Mouse (Mus musculus) lung, postnatal 4 days (tissue): ENCODE data around the gene Irx5.
A peak's percentile ranks its signal among the peaks of the same experiment; 100 is the strongest.

Source experiments
- DNase-seq, 2 experiments: peaks; one replicate each; pipeline ENCODE4 v3.0.0; 2021

Gene Irx5

DNA sequence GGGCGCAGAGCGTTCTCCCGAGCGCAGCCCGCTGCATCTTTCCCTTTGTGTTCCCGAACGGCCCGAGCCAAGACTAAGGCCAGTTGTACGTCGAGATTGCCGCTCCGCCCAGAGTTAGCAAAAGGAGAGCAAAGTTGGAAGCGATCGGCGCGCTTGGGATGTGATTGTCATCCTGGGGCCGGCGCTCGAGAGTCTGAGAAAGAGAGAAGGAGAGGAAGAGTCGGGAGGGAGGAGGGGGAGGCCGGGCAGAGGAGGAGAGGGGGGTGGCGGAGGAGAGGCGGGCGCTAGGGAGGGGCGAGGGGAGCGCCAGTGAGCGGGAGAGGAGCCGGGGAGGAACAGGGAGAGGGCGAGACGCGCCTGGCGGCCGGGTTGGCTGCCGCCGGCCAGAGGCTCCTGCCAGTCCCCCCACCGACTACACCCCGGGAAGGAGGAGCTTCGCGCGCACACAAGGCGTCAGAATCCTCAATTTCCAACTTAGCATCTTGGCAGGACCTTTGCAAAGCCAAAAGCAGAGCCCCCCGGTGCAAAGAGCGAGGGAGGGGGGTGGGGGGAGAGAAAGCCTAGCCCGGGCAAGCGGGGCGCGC is at the start of gene Irx5:
TSS of gene Irx5 (plus strand) at position 228 of the 584 bp plus-strand sequence.
- peak; percentile 83 to 94 for DNase-seq

- peak; percentile 31 to 42 for DNase-seq
Measured at GRCm38 (mm10) chr8:92312178-92312577, 45.2 kb upstream of the Irx5 start.

GRCm38 (mm10) chr8:92313707-92314106 is 43.7 kb upstream of the Irx5 start:
- no peak for DNase-seq

GRCm38 (mm10) chr8:92323751-92324150 is 33.7 kb upstream of the Irx5 start:
- DNase-seq: no peak

- DNase-seq: no peak
Measured at GRCm38 (mm10) chr8:92327176-92327575, 30.2 kb upstream of the Irx5 start.

GRCm38 (mm10) chr8:92329273-92329672 is 28.2 kb upstream of the Irx5 start:
- DNase-seq: no peak

DNA sequence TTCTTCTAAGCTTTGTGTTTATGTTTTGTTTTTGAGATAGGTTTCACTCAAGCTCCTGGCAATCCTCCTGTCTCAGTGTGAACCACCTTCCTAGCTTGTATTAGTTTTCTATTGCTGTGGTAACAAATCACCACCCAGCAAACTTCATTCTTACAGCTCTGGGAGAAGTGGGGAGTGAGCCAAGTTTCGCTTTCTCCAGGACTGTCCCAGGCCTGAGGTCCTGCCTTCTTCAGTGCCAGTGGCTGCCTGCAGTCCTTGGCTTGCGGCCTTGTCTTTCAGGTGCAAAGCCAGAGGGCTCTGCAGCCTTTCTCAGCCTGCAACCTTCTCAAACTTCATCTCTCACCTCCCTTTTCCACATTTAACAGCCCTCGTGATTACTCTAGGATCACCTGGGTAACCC is 25.6 kb upstream of the Irx5 start:
- peak; percentile 36 to 40 for DNase-seq

DNA sequence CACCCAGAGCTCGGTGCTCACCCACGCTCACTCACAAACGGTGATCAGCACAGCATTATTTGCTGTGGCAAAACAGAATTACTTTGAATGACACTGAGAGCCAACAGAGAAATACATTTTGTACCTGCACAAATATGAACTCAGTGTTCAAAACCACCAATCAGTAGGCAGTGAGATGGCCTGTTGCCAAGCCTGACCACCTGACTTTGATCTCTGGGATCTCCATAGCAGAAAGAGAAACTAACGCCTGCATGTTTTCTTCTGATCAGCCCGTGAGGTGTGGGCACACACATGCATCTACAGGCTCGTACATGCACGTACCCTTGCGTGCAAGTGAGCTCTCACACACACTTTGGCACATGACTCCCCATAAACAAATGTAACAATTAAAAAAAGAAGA is 24.0 kb upstream of the Irx5 start:
- no peak for DNase-seq

- peak in 1 of 2 experiments; percentile 43 for DNase-seq
Measured at GRCm38 (mm10) chr8:92335079-92335478, 22.3 kb upstream of the Irx5 start.

- DNase-seq: no peak
Measured at GRCm38 (mm10) chr8:92336041-92336440, 21.4 kb upstream of the Irx5 start.

DNA sequence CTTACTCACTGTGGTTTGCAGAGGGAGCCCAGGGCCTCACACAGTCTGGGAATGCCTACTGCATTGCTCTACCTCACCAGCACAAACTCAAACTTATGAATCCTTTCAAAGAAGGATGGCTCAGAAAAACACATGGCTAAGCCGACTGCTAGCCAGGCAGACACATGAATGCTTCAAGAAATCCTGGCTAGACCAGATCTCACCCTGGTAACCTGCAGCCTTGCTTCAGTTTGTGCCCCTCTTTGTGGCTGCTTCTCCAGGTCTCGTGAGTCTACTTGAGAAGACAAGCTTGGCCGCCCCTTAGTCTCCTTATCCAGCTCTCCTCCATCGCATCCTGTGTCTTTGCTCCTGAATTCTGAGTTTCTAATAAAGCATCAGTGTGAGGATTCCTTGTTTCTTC is 13.9 kb upstream of the Irx5 start:
- no peak for DNase-seq

GRCm38 (mm10) chr8:92349898-92350486 is 7.4 kb upstream of the Irx5 start:
- DNase-seq: no peak

DNA sequence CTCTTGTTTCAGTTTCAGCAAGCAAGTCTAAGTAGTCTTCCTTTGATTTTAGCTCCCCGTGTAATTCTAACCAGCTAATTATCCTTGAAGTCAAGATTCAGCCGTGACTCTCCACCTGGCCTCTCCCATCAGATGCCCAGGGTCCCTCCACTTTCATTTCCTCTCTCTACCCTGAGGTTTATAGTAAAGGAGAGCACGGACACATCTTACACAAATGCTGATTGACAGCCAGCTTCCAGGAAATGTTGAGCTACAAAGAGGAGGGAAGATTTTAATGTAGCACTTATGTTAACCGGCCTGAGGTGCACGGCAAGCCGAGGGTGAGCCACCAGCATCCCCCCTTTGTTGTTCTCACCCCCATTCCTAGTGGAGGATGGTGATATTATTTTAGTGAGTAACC is 4.0 kb upstream of the Irx5 start:
- no peak for DNase-seq

- peak in 1 of 2 experiments; percentile 26 for DNase-seq
Measured at GRCm38 (mm10) chr8:92354536-92355482, 2.6 kb upstream of the Irx5 start.

- peak; percentile 97 to 98 for DNase-seq
Measured at GRCm38 (mm10) chr8:92355701-92356612, 1.5 kb upstream of the Irx5 start.

GRCm38 (mm10) chr8:92356613-92357375 is 631 bp upstream of the Irx5 start:
- DNase-seq: peak in 1 of 2 experiments; percentile 38

GRCm38 (mm10) chr8:92358141-92358999 is 945 bp downstream of the Irx5 start:
- DNase-seq: peak in 1 of 2 experiments; percentile 31

DNA sequence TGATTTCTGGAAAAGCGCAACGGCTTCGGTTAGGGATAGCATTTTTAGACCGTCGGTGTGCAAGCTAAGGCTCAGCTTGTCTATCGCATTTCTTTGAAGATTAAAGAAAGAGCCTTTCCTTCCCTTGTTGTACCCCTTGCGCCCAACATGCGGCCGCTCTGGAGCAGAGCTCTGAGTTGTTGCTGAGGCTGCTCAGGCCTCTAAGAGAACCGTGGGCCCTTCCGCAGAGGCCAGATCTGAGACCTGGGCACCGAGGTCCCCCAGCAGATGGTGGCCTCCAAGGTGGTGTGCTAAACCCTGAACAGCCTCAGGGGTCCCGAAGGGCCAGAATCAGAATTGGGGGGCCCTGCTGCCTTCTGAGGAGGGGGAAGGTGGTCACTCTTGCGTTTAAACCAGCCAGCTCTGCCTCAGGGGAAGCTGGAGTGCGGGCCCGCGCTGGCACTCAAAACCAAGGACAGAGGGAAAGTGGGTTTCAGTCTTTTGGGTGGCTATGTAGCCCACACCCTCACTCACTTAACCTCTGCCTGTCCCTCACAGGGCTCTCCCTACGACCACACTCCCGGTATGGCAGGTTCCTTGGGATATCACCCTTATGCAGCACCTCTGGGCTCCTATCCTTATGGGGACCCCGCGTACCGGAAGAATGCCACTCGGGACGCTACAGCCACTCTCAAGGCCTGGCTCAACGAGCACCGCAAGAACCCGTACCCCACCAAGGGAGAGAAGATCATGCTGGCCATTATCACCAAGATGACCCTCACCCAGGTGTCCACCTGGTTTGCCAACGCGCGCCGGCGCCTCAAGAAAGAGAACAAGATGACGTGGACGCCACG is 1.8 kb downstream of the Irx5 start:
- DNase-seq: peak; percentile 52 to 55

GRCm38 (mm10) chr8:92359833-92360082 is 2.3 kb downstream of the Irx5 start:
- DNase-seq: peak in 1 of 2 experiments; percentile 56
